Mouse (Mus musculus): Measurements from ENCODE around the gene Cluh. TPM values are rescaled to one million over a fixed set of nuclear protein-coding genes. Genes with fewer than 3 reads are reported as not detected.

Cluh gene
- polyA plus RNA-seq, 1 experiment from 2014 or later, result 15.6 TPM

- WGBS, result 10% methylated on average over 7 of the region's 16 CpGs
- no peak for DNase-seq (ENCODE audit: low spot score)
- Histone ChIP-seq H3K4me2 (ENCODE audit: low read depth) (peak overlapping the region; percentile 52), H3K27ac (ENCODE audit: low read depth, low read length) (no peak overlapping the region), H3K4me3 (ENCODE audit: low read depth, low read length) (peak overlapping the region; percentile 46), H3K27me3 (ENCODE audit: control insufficient read depth, insufficient read depth, low read length) (peaks cover 18% of the 10 kb centered on the region), H3K36me3 (ENCODE audit: control insufficient read depth, insufficient read depth, low read length) (no peaks in the 10 kb centered on the region), H3K9ac (ENCODE audit: low read length) (peak overlapping the region; percentile 39; the same call in 1 of the 2 replicates), H3K4me1 (ENCODE audit: control insufficient read depth, insufficient read depth, low read length) (no peaks in the 10 kb centered on the region), H3K9me3 (ENCODE audit: control insufficient read depth, low read length) (no peaks in the 10 kb centered on the region)
- ATAC-seq (ENCODE audit: insufficient read depth, low FRiP score, low TSS enrichment), result no peak
Observed at GRCm38 (mm10) chr11:74619956-74620300, 29.4 kb upstream of the Cluh start.

- Histone ChIP-seq H3K4me3 (ENCODE audit: low read depth, low read length) (no peak overlapping the region), H3K4me1 (ENCODE audit: control insufficient read depth, insufficient read depth, low read length) (no peaks in the 10 kb centered on the region), H3K27me3 (ENCODE audit: control insufficient read depth, insufficient read depth, low read length) (peaks cover 18% of the 10 kb centered on the region), H3K27ac (ENCODE audit: low read depth, low read length) (no peak overlapping the region), H3K36me3 (ENCODE audit: control insufficient read depth, insufficient read depth, low read length) (no peaks in the 10 kb centered on the region), H3K4me2 (ENCODE audit: low read depth) (no peak overlapping the region), H3K9ac (ENCODE audit: low read length) (no peak overlapping the region), H3K9me3 (ENCODE audit: control insufficient read depth, low read length) (no peaks in the 10 kb centered on the region)
- no peak for ATAC-seq (ENCODE audit: insufficient read depth, low FRiP score, low TSS enrichment)
- 80% methylated on average over 8 of the region's 8 CpGs for WGBS
- DNase-seq (ENCODE audit: low spot score), result no peak
Observed at GRCm38 (mm10) chr11:74621974-74622669, 27.2 kb upstream of the Cluh start.

- WGBS, result 75% methylated on average over 6 of the region's 6 CpGs
- Histone ChIP-seq H3K4me1 (ENCODE audit: control insufficient read depth, insufficient read depth, low read length) (no peaks in the 10 kb centered on the region), H3K4me2 (ENCODE audit: low read depth) (no peak overlapping the region), H3K9me3 (ENCODE audit: control insufficient read depth, low read length) (no peaks in the 10 kb centered on the region), H3K4me3 (ENCODE audit: low read depth, low read length) (no peak overlapping the region), H3K27me3 (ENCODE audit: control insufficient read depth, insufficient read depth, low read length) (peaks cover 18% of the 10 kb centered on the region), H3K27ac (ENCODE audit: low read depth, low read length) (no peak overlapping the region), H3K9ac (ENCODE audit: low read length) (no peak overlapping the region), H3K36me3 (ENCODE audit: control insufficient read depth, insufficient read depth, low read length) (no peaks in the 10 kb centered on the region)
- DNase-seq (ENCODE audit: low spot score) (no peak), ATAC-seq (ENCODE audit: insufficient read depth, low FRiP score, low TSS enrichment) (no peak)
Observed at GRCm38 (mm10) chr11:74623693-74624092, 25.6 kb upstream of the Cluh start.

- DNase-seq (ENCODE audit: low spot score) (no peak), ATAC-seq (ENCODE audit: insufficient read depth, low FRiP score, low TSS enrichment) (no peak)
- no peaks in the 10 kb centered on the region for H3K36me3 ChIP-seq (ENCODE audit: control insufficient read depth, insufficient read depth, low read length)
- H3K4me3 ChIP-seq (ENCODE audit: low read depth, low read length), result no peak overlapping the region
- no peaks in the 10 kb centered on the region for H3K4me1 ChIP-seq (ENCODE audit: control insufficient read depth, insufficient read depth, low read length)
- no peaks in the 10 kb centered on the region for H3K9me3 ChIP-seq (ENCODE audit: control insufficient read depth, low read length)
- H3K27ac ChIP-seq (ENCODE audit: low read depth, low read length), result no peak overlapping the region
- H3K9ac ChIP-seq (ENCODE audit: low read length), result no peak overlapping the region
- no peak overlapping the region for H3K4me2 ChIP-seq (ENCODE audit: low read depth)
- peaks cover 8% of the 10 kb centered on the region for H3K27me3 ChIP-seq (ENCODE audit: control insufficient read depth, insufficient read depth, low read length)
Observed at GRCm38 (mm10) chr11:74625333-74625732, 24.0 kb upstream of the Cluh start.

- no peaks in the 10 kb centered on the region for H3K4me1 ChIP-seq (ENCODE audit: control insufficient read depth, insufficient read depth, low read length)
- no peak for ATAC-seq (ENCODE audit: insufficient read depth, low FRiP score, low TSS enrichment)
- 85% methylated on average over 3 of the region's 3 CpGs for WGBS
Observed at GRCm38 (mm10) chr11:74627481-74627880, 21.8 kb upstream of the Cluh start.

GRCm38 (mm10) chr11:74631880-74632789, 17.2 kb upstream of the Cluh start:
- WGBS, result 79% methylated on average over 7 of the region's 7 CpGs
- no peak for ATAC-seq (ENCODE audit: insufficient read depth, low FRiP score, low TSS enrichment)
- Histone ChIP-seq H3K4me1 (ENCODE audit: control insufficient read depth, insufficient read depth, low read length) (no peaks in the 10 kb centered on the region), H3K27me3 (ENCODE audit: control insufficient read depth, insufficient read depth, low read length) (peaks cover under 1% of the 10 kb centered on the region; the same call in 1 of the 2 replicates), H3K4me2 (ENCODE audit: low read depth) (no peak overlapping the region), H3K36me3 (ENCODE audit: control insufficient read depth, insufficient read depth, low read length) (no peaks in the 10 kb centered on the region), H3K4me3 (ENCODE audit: low read depth, low read length) (no peak overlapping the region), H3K27ac (ENCODE audit: low read depth, low read length) (no peak overlapping the region), H3K9ac (ENCODE audit: low read length) (no peak overlapping the region), H3K9me3 (ENCODE audit: control insufficient read depth, low read length) (no peaks in the 10 kb centered on the region)
- no peak for DNase-seq (ENCODE audit: low spot score)

More at GRCm38 (mm10) chr11:74627481-74627880, 21.8 kb upstream of the Cluh start:
- H3K36me3 ChIP-seq (ENCODE audit: control insufficient read depth, insufficient read depth, low read length), result no peaks in the 10 kb centered on the region
- no peak overlapping the region for H3K4me2 ChIP-seq (ENCODE audit: low read depth)
- H3K27me3 ChIP-seq (ENCODE audit: control insufficient read depth, insufficient read depth, low read length), result no peaks in the 10 kb centered on the region
- no peak for DNase-seq (ENCODE audit: low spot score)
- no peaks in the 10 kb centered on the region for H3K9me3 ChIP-seq (ENCODE audit: control insufficient read depth, low read length)
- H3K4me3 ChIP-seq (ENCODE audit: low read depth, low read length), result no peak overlapping the region
- H3K27ac ChIP-seq (ENCODE audit: low read depth, low read length), result no peak overlapping the region
- H3K9ac ChIP-seq (ENCODE audit: low read length), result no peak overlapping the region

- Histone ChIP-seq H3K36me3 (ENCODE audit: control insufficient read depth, insufficient read depth, low read length) (no peaks in the 10 kb centered on the region), H3K4me2 (ENCODE audit: low read depth) (no peak overlapping the region), H3K27me3 (ENCODE audit: control insufficient read depth, insufficient read depth, low read length) (peaks cover 2% of the 10 kb centered on the region), H3K27ac (ENCODE audit: low read depth, low read length) (no peak overlapping the region), H3K4me3 (ENCODE audit: low read depth, low read length) (no peak overlapping the region), H3K9ac (ENCODE audit: low read length) (no peak overlapping the region), H3K9me3 (ENCODE audit: control insufficient read depth, low read length) (no peaks in the 10 kb centered on the region), H3K4me1 (ENCODE audit: control insufficient read depth, insufficient read depth, low read length) (peaks cover 3% of the 10 kb centered on the region; the same call in 1 of the 2 replicates)
- 67% methylated on average over 5 of the region's 5 CpGs for WGBS
- ATAC-seq (ENCODE audit: insufficient read depth, low FRiP score, low TSS enrichment) (no peak), DNase-seq (ENCODE audit: low spot score) (peak; percentile 70)
Observed at GRCm38 (mm10) chr11:74634490-74635275, 14.6 kb upstream of the Cluh start.

- peaks cover 3% of the 10 kb centered on the region; the same call in 1 of the 2 replicates for H3K4me1 ChIP-seq (ENCODE audit: control insufficient read depth, insufficient read depth, low read length)
- peak overlapping the region; percentile 68 for H3K4me3 ChIP-seq (ENCODE audit: low read depth, low read length)
- H3K9me3 ChIP-seq (ENCODE audit: control insufficient read depth, low read length), result no peaks in the 10 kb centered on the region
- ATAC-seq (ENCODE audit: insufficient read depth, low FRiP score, low TSS enrichment), result peak; percentile 16; the same call in 1 of the 2 replicates
- peaks cover 2% of the 10 kb centered on the region for H3K27me3 ChIP-seq (ENCODE audit: control insufficient read depth, insufficient read depth, low read length)
- WGBS, result 19% methylated on average over 8 of the region's 8 CpGs
- no peak for DNase-seq (ENCODE audit: low spot score)
- peak overlapping the region; percentile 77 for H3K4me2 ChIP-seq (ENCODE audit: low read depth)
- H3K9ac ChIP-seq (ENCODE audit: low read length), result peak overlapping the region; percentile 77
- no peaks in the 10 kb centered on the region for H3K36me3 ChIP-seq (ENCODE audit: control insufficient read depth, insufficient read depth, low read length)
- no peak overlapping the region for H3K27ac ChIP-seq (ENCODE audit: low read depth, low read length)
Observed at GRCm38 (mm10) chr11:74637486-74637885, 11.8 kb upstream of the Cluh start.
